Mouse (Mus musculus) retina, adult 2 months (tissue): Measurements from ENCODE around the gene Wdcp.
"Not testable (repeated sequence)": the region's sequence is repeated elsewhere in the genome, so short reads cannot be mapped to it uniquely, and the experiment has no call there.

ENCODE experiments used
- DNase-seq: peaks from one replicate; pipeline ENCODE4 v3.0.0-alpha.2; 2012; ENCODE audit warnings: low read depth, low spot score

Wdcp gene

DNA sequence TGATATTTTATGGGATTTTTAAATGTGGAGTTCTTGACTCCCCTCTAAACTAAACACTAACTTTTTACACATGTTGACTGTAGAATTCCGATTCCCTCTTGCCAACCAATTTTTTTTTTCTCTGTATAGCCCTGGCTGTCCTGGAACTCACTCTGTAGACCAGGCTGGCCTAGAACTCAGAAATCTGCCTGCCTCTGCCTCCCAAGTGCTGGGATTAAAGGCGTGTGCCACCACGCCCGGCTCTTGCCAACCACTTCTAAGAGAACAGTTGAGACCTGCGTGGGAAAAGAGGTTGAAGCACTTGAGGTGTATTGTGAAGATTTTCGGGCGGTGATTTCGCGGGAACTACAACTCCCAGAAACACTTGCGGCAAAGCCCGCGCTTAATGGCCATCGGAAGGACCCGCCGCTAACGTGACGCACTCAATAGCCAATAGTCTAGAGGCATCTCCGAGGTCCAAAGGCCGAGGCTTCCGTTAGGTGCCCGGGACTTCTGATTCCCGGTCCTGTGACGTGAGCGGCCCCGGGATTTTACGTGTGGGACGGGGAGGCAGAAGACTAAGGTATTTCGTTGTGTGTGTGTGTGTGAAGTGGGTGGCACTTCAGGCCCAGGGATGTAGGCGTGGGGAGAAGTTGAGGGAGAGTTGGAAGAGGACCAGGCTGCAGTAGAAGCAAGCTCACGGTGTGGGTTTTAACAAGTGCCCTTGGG is at the start of gene Wdcp:
Gene Wdcp, plus strand, starts transcription at position 414 of the 708 bp plus-strand sequence.
- peak; percentile 75 for DNase-seq

DNA sequence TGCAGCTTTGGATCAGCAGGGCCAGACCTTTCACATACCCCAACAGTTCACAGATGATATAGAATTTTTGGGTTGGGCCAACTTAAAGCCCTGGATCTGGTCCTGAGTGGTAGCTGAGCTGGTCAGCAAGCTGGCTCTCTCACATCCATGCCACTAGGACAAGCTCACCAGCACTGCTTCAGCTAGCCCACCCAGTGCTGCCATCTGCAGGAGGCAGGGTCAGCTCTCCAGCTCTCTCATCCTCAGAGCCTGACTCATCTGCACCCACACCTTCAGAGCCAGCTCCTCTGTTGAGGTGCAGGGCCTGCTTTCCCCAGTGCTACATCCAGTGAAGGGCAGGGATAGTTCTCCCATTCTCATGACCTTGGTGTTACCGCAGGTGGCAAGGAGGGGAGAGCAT is 49.4 kb upstream of the Wdcp start:
- DNase-seq: no peak

- DNase-seq: not testable (repeated sequence)
These were observed 45.6 kb upstream of the Wdcp start for GRCm38 (mm10) chr12:4797471-4797870.

GRCm38 (mm10) chr12:4811036-4811435 is 32.1 kb upstream of the Wdcp start:
- no peak for DNase-seq

DNA sequence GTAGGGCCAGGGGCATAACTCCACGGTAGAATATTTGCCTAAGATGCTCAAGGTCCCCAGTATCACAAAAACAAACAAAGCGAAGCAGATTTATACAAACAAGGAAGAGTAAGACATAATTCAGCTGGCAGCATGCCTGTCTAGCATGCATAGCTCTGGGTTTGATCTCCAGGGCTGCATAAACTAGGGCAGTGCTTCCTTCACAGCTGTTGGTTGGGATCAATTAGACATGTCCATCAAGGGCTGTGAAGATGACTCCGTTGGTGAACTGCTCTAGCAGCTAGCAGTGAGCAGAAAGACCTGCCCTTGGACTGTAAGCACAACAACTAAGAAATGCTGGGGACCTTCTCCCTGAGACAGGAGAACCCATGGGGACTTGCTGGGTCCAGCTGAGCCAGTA is 31.4 kb upstream of the Wdcp start:
- no peak for DNase-seq

DNA sequence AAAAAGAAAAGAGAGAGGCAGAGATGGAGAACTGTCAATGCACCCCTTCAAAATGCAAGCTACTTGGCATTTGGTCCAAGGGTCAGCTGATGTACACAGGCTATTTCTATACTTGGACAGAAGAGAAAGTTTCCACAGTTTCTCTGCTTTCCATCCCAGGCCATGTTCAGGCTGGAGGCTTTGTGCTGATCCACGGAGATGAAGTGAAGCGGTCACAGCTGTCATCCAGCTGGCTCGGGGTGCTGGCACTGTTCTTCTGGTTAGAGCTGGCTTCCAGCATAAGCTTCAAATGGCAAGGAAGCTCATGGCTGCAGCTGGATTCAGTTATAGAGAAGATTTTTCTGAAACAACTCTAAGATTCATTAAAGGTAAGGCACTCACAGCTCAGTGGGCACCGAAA is 29.5 kb upstream of the Wdcp start:
- DNase-seq: no peak

GRCm38 (mm10) chr12:4816680-4817360 is 26.3 kb upstream of the Wdcp start:
- DNase-seq: no peak

DNA sequence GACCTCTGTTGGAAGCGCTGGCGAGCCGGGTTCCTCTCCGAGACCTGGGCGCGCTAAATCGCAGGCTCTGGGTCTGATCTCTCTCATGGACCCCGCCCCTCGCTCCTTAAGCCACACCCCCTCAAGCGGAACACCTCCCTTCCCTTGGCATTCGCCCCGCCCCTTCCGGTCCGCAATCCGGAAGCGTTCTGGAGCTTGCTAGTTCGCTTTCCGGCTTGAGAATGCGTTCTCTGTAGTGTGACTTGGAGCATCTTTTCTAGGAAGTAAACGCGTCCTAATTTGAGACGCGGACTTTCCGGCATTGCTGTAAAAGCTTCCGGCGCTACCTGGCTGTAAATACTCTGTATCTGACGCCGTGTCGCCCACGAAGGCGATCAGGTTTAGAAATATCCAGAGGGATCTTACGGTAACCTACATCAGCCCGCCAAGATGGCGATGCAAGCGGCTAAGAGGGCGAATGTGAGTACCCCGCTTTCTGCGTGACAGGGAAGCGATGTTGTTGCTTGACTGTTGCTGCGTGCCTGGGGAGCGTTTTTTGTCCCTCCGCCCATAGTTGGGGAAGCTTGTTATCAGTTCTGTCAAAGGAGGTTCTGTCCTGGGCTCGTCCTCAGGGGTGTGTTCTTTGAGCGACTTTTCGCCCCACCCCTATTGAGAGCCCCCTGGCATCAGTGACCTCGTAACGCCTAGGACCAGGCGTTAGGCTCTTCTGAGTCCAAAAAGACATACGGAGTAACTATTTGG is 25.6 kb upstream of the Wdcp start, which contains the start of gene Sf3b6:
Gene Sf3b6, plus strand, starts transcription at position 184 of the 741 bp plus-strand sequence.
- peak; percentile 96 for DNase-seq

- DNase-seq: no peak
These were observed 15.8 kb upstream of the Wdcp start for GRCm38 (mm10) chr12:4827256-4827655.

- DNase-seq: no peak
These were observed 6.1 kb upstream of the Wdcp start for GRCm38 (mm10) chr12:4836959-4837358.

- no peak for DNase-seq
These were observed 3.1 kb upstream of the Wdcp start for GRCm38 (mm10) chr12:4840010-4840409.

GRCm38 (mm10) chr12:4840741-4841140 is 2.4 kb upstream of the Wdcp start:
- DNase-seq: no peak

DNA sequence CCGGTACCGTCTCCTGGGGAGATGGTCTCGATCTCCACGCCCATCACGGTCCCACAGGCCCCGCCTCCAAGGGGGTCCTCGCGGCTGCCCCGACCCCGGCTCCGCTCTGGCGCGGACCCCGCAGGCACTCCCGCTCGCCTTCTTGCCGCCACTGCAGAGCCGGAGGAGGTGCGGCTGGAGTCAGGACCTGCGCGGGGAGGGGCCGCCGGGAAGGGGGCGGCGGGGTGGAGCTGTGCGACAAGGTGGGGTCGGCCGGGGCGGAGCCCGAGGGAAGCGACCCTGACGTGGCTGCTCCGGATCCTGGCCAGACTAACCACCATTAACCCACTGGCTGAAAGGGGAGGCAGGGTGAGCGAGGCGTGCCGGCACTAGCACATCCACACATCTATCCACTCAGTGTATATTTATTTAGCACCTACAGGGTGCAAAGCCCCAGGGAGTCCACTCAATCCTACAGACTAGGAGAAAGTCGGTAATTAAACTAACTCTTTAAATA is 1.7 kb upstream of the Wdcp start, which contains the start of gene Fkbp1b:
Gene Fkbp1b, minus strand, starts transcription at position 200 of the 496 bp plus-strand sequence.
- DNase-seq: no peak

- DNase-seq: no peak
These were observed 647 bp upstream of the Wdcp start for GRCm38 (mm10) chr12:4842456-4842855.

DNA sequence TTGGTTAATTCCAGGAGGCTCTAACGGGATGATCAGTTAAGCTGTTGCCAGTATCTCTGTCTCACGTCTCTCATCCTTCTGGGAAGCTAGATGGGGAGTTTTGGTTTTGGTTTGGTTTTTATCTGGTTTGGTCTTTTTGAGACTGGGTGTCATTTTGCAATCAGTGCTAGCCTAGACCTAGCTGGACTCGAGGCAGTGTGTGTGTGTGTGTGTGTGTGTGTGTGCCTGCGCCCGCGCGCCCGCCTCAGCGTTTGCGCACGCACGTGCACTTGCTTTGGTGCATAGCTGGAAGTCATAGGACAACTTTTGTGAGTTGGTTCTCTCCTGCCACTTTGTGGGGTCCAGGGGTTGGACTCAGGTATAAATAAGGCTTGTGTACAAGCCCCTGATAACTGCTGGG is 638 bp downstream of the Wdcp start:
- DNase-seq: no peak

DNA sequence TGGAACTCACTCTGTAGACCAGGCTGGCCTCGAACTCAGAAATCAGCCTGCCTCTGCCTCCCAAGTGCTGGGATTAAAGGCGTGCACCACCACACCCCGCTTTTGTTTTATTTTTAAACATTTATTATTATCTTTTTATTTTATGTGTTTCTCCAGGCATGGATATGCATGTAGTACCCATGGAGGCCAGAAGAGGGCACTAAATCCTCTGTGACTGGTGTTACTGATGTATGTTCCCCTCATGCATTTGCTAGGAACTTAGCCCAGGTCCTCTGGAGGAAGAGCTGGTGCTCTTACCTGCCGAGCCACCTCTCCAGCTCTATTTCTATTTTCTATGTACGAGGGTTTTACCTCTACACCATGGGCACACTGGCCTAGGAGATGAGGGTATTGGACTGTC is 13.1 kb downstream of the Wdcp start:
- no peak for DNase-seq

- DNase-seq: no peak
These were observed 13.7 kb downstream of the Wdcp start for GRCm38 (mm10) chr12:4856834-4857233.

DNA sequence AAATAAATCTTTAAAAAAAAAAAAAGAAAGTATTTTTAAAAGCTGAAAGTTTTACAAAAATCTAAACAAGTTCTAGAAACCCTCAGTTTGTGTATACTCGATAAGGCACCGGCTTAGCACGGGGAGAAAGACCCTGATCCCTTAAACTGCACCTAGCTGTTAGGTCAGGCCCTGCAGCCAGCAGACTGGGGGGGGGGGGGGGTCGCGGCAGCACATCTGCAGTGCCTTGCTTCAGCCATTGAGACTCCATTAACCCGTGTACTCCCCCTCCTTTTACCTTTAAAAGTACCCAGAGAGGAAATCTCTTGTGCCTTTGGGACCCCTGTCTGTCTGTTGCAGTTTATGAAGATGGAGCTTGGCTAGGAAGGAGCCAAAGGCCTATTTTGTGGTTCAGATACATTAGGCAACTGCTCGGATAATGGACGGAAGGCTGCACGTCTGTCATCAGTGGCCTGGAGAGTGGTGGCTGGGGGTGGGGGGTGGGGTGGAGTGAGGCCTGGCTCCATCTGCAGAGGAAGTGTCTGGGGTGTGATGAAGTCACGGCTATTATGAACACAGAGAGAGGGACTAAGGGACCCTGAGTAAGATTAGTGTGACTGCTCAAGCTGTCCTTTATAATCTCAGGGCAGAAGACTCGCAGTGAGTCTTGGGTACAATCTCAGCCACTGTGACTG is 16.3 kb downstream of the Wdcp start:
- DNase-seq: no peak

- DNase-seq: no peak
These were observed 19.6 kb downstream of the Wdcp start for GRCm38 (mm10) chr12:4862672-4863071.

DNA sequence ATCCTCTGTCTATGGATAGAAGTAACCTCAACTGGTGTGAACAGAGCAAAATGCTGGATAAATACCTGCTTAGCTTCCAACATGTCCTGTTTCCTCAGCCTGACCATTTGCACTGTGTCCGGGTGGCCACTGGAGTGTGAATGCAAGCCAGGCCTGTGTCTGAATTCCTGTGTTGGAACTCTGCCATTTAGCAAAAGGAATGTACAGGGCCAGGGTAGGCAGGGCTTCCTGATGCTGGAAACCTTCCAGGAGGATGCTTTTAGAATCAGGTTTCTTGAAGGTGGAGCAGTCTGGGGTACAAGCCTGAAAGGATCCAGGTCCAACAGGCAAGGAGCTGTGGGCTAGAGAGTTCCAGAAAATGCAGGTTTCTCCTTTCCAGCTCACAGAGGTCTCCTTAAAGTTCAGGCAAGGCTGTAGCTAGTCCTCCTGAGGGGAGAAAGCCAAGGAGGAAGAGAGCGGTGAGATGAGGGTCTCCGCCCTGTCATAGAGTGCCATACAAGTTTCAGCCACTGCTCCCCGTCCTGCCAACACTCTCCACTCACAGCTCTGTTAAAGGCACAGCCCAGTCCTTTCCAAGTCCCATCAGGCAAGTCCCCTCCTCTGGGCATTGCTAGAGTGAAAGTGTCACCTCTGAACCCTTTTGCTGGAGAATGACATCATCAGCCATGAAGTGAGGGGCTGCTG is 20.7 kb downstream of the Wdcp start:
- no peak for DNase-seq

DNA sequence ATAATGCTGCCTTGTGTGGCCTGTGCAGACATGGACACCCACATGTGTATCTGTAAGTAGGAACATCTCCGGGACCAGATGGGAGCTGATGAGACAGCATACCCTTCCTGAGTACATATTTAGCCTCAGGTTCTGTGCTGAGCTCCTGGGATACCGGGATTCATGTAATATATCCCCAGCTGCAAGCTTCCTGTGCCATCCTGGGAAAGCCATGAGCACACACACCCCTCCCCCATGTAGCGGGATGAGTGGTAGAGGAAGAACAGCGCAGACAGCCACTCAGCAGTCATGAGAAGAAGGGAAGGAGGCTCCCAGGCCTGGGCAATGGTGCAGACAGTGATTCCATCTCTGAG is 21.2 kb downstream of the Wdcp start:
- DNase-seq: no peak
